Mouse (Mus musculus): ENCODE data around the gene Tbck.

- TF ChIP-seq E2F4 (IDR thresholded peaks at IDR 0.05; ENCODE audit: insufficient read depth) (no peak), MAX (IDR thresholded peaks at IDR 0.05; ENCODE audit: low read depth) (no peak), POLR2A (IDR thresholded peaks at IDR 0.05; ENCODE audit: insufficient read length, low read depth) (no peak), TCF3 (IDR thresholded peaks at IDR 0.05; ENCODE audit: insufficient read length, low read depth) (no peak), MYOG (IDR thresholded peaks at IDR 0.05; ENCODE audit: control insufficient read depth in 1 of 3, insufficient read depth in 1 of 3, insufficient read length in 2 of 3, low read depth in 2 of 3) (no peak), USF1 (IDR thresholded peaks at IDR 0.05; ENCODE audit: low read depth) (no peak), POLR2AphosphoS2 (IDR thresholded peaks at IDR 0.05; ENCODE audit: insufficient read length, low read depth) (no peak), TCF12 (IDR thresholded peaks at IDR 0.05; ENCODE audit: insufficient read depth, poor library complexity, severe bottlenecking) (no peak)
Measured at GRCm38 (mm10) chr3:132808951-132809350, 125.0 kb downstream of the Tbck start.
